Mouse (Mus musculus) brain, embryonic 14.5 days (tissue): ENCODE data around the gene Nbea.

ENCODE experiments used
- CTCF ChIP-seq: fragments of 200-500 bp; IDR thresholded peaks from 2 replicates; pipeline ENCODE4 v1.5.1; 2012; ENCODE audit warnings: inconsistent platforms, mild to moderate bottlenecking, moderate library complexity, borderline replicate concordance; ENCODE audit not compliant: insufficient read depth, insufficient read length; ENCODE audit errors: extremely low read depth
- POLR2A ChIP-seq: fragments of 200-500 bp; IDR thresholded peaks from 2 replicates; pipeline ENCODE4 v1.6.1; 2012; ENCODE audit warnings: mild to moderate bottlenecking, inconsistent platforms, borderline replicate concordance; ENCODE audit not compliant: poor library complexity, insufficient read depth, insufficient read length, severe bottlenecking; ENCODE audit errors: extremely low read depth

DNA sequence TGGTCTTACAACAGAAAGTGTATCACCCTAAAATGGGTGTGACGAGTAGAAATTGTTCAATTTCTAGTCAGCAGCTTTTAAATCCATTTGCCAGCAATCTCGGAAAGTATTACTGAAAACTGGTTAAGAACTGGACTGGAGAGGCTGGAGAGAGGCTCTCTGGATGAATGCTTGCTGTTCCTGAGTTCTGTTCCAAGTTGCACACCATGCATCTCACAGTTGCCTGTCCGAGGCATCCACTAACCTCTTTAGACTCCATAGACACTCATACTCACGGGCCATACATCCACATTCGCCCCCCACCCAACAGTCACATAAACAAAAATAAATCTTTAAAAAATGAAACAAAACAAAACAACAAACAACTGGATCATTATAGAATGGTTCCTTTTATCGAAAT, 407.7 kb downstream of the Nbea start:
- TF ChIP-seq POLR2A (no peak), CTCF (no peak)
